Mouse (Mus musculus): ENCODE measurements at regions not wholly inside any gene's neighbourhood (a gene's known extent, or its start where the extent isn't known, plus 50 kb on each side); places are given as distances from the start of the nearest gene placed in this dataset.
"Not testable (repeated sequence)": the region's sequence is repeated elsewhere in the genome, so short reads cannot be mapped to it uniquely, and the experiment has no call there.

DNA sequence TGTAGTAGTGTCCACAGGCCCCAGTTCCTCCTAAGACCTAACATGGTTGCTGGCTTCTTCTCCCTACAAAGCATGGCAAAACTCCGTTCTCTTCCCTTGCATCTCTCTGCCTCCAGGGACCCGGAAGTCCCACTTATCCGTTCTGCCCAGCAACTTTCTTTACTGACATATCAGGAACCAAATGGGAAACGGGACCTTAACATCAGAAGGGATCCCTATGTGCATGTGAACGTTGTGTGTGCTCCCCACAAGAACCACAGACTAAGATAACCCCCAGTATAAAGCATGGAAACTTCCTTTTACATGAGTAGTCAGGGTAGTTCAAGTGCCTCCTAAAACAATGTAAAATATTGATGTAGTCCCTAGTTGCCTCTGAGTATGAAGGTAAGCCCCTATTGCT is 61.6 kb downstream of the Zxdb start:
- DNase-seq (ENCODE audit: low spot score): no peak

- DNase-seq (ENCODE audit: low spot score): peak; percentile 72
Observed at GRCm38 (mm10) chrX:94788331-94788920, 64.1 kb downstream of the Zxdb start.

GRCm38 (mm10) chrX:94796845-94797244 is 72.5 kb downstream of the Zxdb start:
- DNase-seq (ENCODE audit: low spot score): not testable (repeated sequence)

GRCm38 (mm10) chrX:94797348-94798182 is 73.2 kb downstream of the Zxdb start:
- not testable (repeated sequence) for DNase-seq (ENCODE audit: low spot score)

GRCm38 (mm10) chrX:94798183-94798619 is 73.8 kb downstream of the Zxdb start:
- not testable (repeated sequence) for DNase-seq (ENCODE audit: low spot score)

DNA sequence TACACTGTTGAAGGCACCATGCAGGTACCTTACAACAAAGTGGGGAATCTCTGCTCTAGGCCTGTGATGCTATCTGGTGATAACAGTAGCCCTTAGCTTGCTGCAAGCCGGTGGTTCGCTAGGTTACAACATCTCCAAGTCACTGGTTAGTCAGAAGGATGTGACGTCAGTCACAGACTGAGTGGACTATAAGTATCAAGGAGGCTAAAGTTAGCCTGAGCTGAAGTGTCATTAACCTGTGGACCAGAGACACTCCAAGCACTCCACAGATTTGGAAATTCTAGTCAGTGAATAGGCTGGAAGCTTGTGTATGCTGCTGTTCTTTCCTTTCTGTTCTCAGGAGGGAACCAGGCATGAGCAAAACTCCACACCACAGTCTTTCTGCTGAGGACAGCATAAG is 88.4 kb downstream of the Zxdb start:
- not testable (repeated sequence) for DNase-seq (ENCODE audit: low spot score)

GRCm38 (mm10) chrX:94827524-94827923 is 103.2 kb downstream of the Zxdb start:
- DNase-seq (ENCODE audit: low spot score): not testable (repeated sequence)

DNA sequence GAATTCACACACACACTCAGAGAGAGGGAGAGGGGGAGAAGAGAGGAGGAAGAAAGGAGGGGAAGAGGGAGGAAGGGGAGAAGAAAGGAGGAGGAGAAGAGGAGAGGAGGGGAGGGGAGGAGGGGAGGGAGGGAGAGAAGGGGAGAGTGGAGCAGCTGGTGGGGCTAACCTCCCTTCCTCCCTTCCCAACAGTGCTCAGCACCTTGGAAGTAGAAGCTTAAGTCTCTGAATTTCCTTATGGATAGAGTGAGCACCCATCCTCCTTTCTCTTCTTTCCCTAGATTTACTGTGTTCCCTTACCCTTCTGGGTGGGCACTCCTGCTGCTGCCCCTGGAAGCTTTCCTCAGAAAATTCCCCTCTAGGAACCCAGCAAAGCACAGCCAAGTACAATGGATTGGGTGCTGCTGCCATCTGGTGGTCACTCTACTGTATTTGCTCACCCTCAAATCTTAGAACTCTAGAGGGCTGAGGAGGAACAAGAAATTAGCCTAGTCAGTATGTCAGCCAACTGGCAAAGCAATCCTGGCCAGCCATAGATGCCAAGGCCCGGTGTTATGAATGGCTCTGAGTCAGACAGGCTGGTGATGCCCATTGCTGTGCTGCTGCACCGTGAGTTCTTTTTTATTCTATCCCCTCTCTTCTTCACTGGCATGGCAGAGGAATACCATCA is 119.9 kb downstream of the Zxdb start:
- peak; percentile 13 for DNase-seq (ENCODE audit: low spot score)

GRCm38 (mm10) chrX:94849549-94849948 is 125.2 kb downstream of the Zxdb start:
- not testable (repeated sequence) for DNase-seq (ENCODE audit: low spot score)

DNA sequence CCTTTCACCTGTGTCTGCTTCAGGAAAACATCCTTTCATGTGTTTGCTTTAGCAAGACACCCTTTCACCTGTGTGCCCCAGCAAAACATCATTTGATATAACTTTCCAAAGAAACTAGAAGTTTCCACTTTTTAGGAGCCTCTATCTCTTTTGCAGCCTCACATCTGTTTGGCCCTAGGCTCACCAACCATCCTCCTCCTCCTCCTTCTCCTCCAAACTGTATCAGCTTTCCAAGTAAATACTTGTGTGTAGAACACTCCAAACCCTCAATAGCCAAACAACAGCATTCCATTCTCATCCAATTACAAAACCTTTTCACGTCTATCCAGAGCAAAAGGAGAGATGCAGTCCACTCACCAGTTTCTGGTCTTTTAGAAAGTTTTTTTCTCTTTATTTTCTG is 133.1 kb downstream of the Zxdb start:
- DNase-seq (ENCODE audit: low spot score): no peak

DNA sequence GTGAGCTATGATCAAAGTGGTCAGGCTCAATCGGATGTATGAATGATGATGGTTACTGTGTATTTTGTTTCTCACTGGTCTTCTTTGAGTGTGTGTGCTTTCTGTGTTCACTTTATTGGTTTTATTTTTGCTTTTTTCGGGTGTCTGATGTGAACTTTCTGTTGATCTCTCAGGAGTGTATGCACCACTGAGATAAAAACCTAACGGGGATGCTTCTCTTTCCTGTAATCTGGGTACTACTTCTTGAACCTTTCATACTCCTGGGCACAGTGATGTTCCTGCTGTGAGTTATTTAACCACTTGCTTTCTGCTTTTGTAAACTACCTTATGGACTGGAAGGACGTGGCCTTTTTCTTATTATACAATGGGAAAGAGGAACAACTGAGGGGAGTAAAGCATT is 133.6 kb downstream of the Zxdb start:
- no peak for DNase-seq (ENCODE audit: low spot score)

DNA sequence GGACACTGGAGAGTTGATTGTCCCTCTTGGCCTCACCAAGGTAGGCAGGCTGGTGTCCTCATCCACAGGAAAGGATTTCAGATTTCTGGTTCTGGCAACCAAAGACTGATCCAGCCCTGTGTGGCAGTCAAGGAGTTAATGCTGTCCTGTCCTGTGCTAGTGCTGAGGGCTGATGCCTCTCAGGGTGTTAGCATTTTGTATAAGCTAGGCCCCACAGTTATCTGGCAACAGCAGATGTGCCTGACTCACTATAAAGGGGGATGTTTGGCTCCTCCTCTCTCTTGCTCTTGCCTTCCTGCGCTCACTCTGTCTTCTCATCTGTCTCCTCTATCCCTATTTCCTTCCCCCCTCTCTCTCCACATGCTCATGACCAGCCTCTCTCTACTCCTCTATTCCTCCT is 138.8 kb downstream of the Zxdb start:
- DNase-seq (ENCODE audit: low spot score): no peak

GRCm38 (mm10) chrX:94865531-94866502 is 141.4 kb downstream of the Zxdb start:
- DNase-seq (ENCODE audit: low spot score): peak; percentile 81

DNA sequence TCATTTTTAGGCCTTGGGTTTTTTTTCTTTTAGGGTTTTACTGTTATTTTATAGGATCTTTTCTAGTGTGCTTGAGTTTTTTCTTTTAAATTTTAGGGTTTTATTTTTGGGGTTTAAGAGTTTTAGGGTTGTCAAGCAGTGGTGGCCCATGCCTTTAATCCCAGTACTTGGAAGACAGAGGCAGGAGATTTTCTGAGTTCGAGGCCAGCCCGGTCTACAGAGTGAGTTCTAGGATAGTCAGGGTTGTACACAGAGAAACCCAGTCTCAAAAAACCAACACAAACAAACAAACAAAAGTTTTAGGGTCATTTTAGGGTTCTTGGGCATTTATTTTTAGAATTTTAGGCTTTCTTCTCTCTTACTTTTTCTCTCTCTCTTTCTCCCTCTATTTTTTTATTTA is 142.9 kb downstream of the Spin4 start:
- not testable (repeated sequence) for DNase-seq (ENCODE audit: low spot score)
